In the genomic region with DNA sequence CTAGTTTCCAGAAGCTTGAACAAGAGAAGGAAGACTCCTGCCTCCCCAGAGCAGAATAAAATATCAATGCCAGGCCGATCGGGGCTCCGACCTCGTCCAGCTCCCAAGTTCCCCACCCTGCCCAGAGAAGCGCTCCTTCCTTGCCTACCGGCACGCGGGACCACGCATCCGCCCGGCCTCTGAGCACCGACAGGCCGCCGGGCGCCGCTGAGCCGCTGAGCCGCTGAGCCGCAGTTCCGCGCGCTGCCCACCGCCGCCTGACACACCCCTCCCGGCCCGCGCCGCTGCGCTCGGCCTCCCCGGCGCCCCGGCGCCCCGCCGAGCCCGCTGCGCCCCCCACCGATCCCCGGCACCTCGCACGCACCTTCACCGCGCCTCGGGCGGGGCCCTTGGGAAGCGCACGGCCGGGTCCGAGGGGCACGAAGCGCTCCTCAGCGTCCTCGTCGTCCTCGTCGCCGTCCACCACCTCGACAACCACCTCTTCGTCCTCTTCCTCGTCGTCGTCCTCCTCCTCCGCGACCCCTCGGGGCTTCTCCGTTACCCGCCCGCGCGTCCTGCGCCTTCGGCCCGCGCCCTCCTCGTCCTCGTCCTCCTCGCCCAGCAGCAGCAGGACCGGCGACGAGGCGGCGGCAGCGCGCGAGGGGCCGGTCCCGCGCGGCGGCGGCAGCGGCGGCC, we compare ENCODE assay signal across 8 mouse cellular contexts. TPM values are rescaled to one million over a fixed set of nuclear protein-coding genes. Genes with fewer than 3 reads are reported as not detected.
DNase-seq lines count a peak whose midpoint lies in the region; ATAC-seq lines count a peak whose summit lies in the region.

No protein-coding gene starts in this region.

- under 1% methylated on average over 70 of the region's 94 CpGs for WGBS in embryonic facial prominence, embryonic 13.5 days
- WGBS in heart, embryonic 15.5 days = under 1% methylated on average over 90 of the region's 94 CpGs
- under 1% methylated on average over 92 of the region's 94 CpGs for WGBS in lung, embryonic 15.5 days
- under 1% methylated on average over 78 of the region's 94 CpGs for WGBS in neural tube, embryonic 15.5 days

- peak overlapping the region; percentile 85 for H3K4me3 ChIP-seq in embryonic facial prominence, embryonic 13.5 days
- peak overlapping the region; percentile 86 for H3K4me3 ChIP-seq in heart, embryonic 15.5 days
- H3K4me3 ChIP-seq in lung, embryonic 15.5 days = peak overlapping the region; percentile 89
- peak overlapping the region; percentile 58 for H3K4me3 ChIP-seq in neural tube, embryonic 15.5 days (replicated peaks)

- H3K27me3 ChIP-seq in embryonic facial prominence, embryonic 13.5 days = no peaks in the 10 kb centered on the region
- no peaks in the 10 kb centered on the region for H3K27me3 ChIP-seq in heart, embryonic 15.5 days
- no peaks in the 10 kb centered on the region for H3K27me3 ChIP-seq in lung, embryonic 15.5 days
- H3K27me3 ChIP-seq in neural tube, embryonic 15.5 days (replicated peaks) = no peaks in the 10 kb centered on the region

- ATAC-seq in embryonic facial prominence, embryonic 13.5 days (ENCODE audit: insufficient number of reproducible peaks, insufficient read depth, low FRiP score, low TSS enrichment, low read depth) = peak; percentile 17; the same call in 1 of the 2 replicates
- peak; percentile 29; the same call in 1 of the 2 replicates for ATAC-seq in heart, embryonic 15.5 days (replicated peaks; ENCODE audit: insufficient number of reproducible peaks, insufficient read depth, low FRiP score, low read depth)
- ATAC-seq in lung, embryonic 15.5 days (ENCODE audit: borderline replicate concordance, extremely low read depth, low FRiP score, low TSS enrichment) = peak; percentile 48
- ATAC-seq in neural tube, embryonic 15.5 days (ENCODE audit: low FRiP score) = peak; percentile 46

- H3K4me1 ChIP-seq in embryonic facial prominence, embryonic 13.5 days = peaks cover 38% of the 10 kb centered on the region
- H3K4me1 ChIP-seq in heart, embryonic 15.5 days (replicated peaks) = peaks cover 29% of the 10 kb centered on the region
- peaks cover 33% of the 10 kb centered on the region for H3K4me1 ChIP-seq in lung, embryonic 15.5 days
- peaks cover 28% of the 10 kb centered on the region for H3K4me1 ChIP-seq in neural tube, embryonic 15.5 days

- no peaks in the 10 kb centered on the region for H3K9me3 ChIP-seq in embryonic facial prominence, embryonic 13.5 days
- no peaks in the 10 kb centered on the region for H3K9me3 ChIP-seq in heart, embryonic 15.5 days (replicated peaks)
- H3K9me3 ChIP-seq in lung, embryonic 15.5 days = no peaks in the 10 kb centered on the region
- H3K9me3 ChIP-seq in neural tube, embryonic 15.5 days (replicated peaks) = no peaks in the 10 kb centered on the region

- H3K9ac ChIP-seq in embryonic facial prominence, embryonic 13.5 days = peak overlapping the region; percentile 91
- peak overlapping the region; percentile 94 for H3K9ac ChIP-seq in heart, embryonic 15.5 days
- H3K9ac ChIP-seq in lung, embryonic 15.5 days = peak overlapping the region; percentile 87
- H3K9ac ChIP-seq in neural tube, embryonic 15.5 days (replicated peaks) = peak overlapping the region; percentile 95

- H3K4me2 ChIP-seq in embryonic facial prominence, embryonic 13.5 days = peak overlapping the region; percentile 90
- H3K4me2 ChIP-seq in heart, embryonic 15.5 days = peak overlapping the region; percentile 85
- H3K4me2 ChIP-seq in lung, embryonic 15.5 days = peak overlapping the region; percentile 81
- peak overlapping the region; percentile 64 for H3K4me2 ChIP-seq in neural tube, embryonic 15.5 days

- H3K27ac ChIP-seq in embryonic facial prominence, embryonic 13.5 days = peak overlapping the region; percentile 94
- peak overlapping the region; percentile 93 for H3K27ac ChIP-seq in heart, embryonic 15.5 days
- peak overlapping the region; percentile 98 for H3K27ac ChIP-seq in lung, embryonic 15.5 days
- H3K27ac ChIP-seq in neural tube, embryonic 15.5 days (replicated peaks) = peak overlapping the region; percentile 96

- no peaks in the 10 kb centered on the region for H3K36me3 ChIP-seq in embryonic facial prominence, embryonic 13.5 days
- H3K36me3 ChIP-seq in heart, embryonic 15.5 days = no peaks in the 10 kb centered on the region
- H3K36me3 ChIP-seq in lung, embryonic 15.5 days = no peaks in the 10 kb centered on the region
- H3K36me3 ChIP-seq in neural tube, embryonic 15.5 days = no peaks in the 10 kb centered on the region

- DNase-seq in left cerebral cortex, adult 18-20 months (ENCODE audit: low spot score in 2 of 2) = peak; percentile 34 to 50
- DNase-seq in left cerebral cortex, adult 11 months (ENCODE audit: low spot score) = no peak
- DNase-seq in kidney, postnatal 14 days = peak; percentile 71
- peak; percentile 19 to 53 for DNase-seq in thymus, postnatal 10 days (ENCODE audit: low spot score in 2 of 2)

RNA-seq across cellular contexts. Expression of a gene that starts 0.8 kb away (rescaled TPM):
- total RNA-seq in left cerebral cortex, adult 18-20 months (2021) = 10 to 100 TPM; 28.8 to 30.4 TPM
- polyA plus RNA-seq in embryonic facial prominence, embryonic 13.5 days (2015; fragmentation: Nextera tagmentation; extraction: Ambion mirVana) = 10.0 and 10.8 TPM in 2 replicates
- polyA plus RNA-seq in heart, embryonic 15.5 days (2015; fragmentation: Nextera tagmentation; extraction: Ambion mirVana) = 5.6 and 7.1 TPM in 2 replicates
- 8.4 and 9.3 TPM in 2 replicates for polyA plus RNA-seq in lung, embryonic 15.5 days (2015; fragmentation: Nextera tagmentation; extraction: Ambion mirVana)
- polyA plus RNA-seq in neural tube, embryonic 15.5 days (2015; fragmentation: Nextera tagmentation; extraction: Ambion mirVana) = 12.0 and 12.3 TPM in 2 replicates
